Mouse (Mus musculus) activated CD4-positive, CD25-positive, alpha-beta regulatory T cell, adult 4 months (primary cell): ENCODE measurements around the gene Gm28845. TPM values are rescaled to one million over a fixed set of nuclear protein-coding genes. Genes with fewer than 3 reads are reported as not detected.
"Not testable (repeated sequence)": the region's sequence is repeated elsewhere in the genome, so short reads cannot be mapped to it uniquely, and the experiment has no call there.

ENCODE experiments used
- ATAC-seq: one replicate; pipeline ENCODE4 v1.8.0; 2017
- polyA plus RNA-seq, 2 experiments: library from polyadenylated mRNA; unstranded; fragments of 100-300 nt; shearing (Covaris generic); gene quantifications; one replicate each; pipeline ENCODE4 v1.2.1; 2017

Gene Gm28845
- polyA plus RNA-seq, 2 experiments from 2014 or later: not detected

DNA sequence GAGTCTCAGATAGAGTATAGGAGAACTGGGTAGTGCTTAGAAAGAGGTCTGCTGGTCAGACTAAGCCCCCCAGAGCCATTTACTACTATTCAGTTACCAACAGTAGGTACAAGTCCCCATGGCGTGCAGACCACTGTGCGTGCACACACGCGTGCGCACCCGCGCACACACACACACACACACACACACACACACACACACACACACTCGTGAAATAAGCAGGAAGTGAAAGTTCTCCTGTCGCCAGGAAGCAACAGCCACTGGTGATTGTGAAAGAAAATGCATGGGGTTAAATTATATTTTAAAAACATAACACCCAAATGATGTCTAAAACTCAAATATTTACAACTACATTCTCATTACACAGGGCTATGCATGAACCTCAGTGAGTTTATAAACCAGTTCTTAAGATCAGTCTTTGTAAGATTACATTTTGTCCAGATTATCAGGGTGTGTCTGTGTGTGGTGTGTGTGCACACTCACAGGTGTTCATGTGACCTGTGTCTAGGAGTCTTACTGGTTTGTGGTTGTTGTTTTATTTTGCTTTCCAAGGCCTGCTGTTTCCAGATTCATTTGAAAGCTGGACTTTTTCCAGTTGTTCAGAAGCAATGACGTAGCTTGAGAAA is 11.6 kb downstream of the Gm28845 start:
- ATAC-seq: no peak

DNA sequence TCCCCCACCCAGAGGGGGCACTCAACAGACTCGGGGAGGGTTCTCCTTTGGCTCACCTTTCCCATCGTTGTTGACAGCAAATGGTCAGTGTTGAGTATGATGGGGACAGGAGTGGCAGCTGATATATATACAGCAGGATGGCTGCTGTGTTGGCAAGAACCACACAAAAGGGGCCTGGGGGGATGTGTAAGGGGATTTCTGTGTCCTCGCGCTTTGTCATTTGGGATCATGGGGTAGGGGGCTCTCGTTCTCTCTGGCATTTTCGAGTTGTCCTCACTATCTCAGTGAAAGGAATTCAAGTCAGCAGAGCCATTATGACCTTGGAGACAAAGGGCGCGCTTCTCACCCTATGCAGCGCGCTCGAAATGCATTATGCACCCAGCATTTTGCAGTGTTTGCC is 16.1 kb downstream of the Gm28845 start, which contains the start of gene Cryga:
Gene Cryga, minus strand, starts transcription at position 101 of the 400 bp plus-strand sequence.
- no peak for ATAC-seq

DNA sequence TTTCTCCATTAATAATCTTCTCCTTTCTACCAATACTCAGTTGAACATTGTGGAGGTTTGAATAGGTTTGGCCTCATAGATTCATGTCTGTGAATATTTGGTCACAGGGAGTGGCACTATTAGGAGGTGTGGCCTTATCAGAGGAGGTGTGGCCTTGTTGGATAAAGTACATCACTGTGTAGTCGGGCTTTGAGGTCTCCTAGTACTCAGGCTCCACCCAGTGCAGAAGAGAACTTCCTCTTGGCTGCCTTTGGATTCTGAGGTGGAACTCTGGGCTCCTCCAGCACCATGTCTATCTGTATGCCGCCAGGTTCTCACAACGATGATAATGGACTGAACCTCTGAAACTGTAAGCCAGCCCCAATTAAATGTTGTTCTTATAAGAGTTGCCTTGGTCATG is 22.4 kb downstream of the Gm28845 start:
- no peak for ATAC-seq

DNA sequence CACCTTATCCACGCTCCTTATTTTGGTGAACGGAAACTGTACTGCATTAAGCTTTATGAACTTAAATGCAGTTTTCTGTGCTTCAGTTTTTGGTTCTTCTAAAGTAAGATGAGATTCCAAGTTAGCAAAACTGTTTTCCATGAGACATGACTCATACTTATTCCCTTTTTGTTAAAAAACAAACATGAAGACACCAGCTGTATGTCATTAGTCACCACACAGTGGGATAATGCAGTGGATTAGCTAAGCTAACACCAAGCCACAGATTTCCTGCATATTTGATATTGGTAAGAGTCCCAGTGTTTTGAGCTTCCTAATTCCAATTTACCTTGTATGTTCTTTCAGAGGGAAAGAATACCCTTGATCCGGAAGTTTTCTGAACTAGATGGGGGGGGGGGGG is 27.8 kb downstream of the Gm28845 start:
- ATAC-seq: no peak

DNA sequence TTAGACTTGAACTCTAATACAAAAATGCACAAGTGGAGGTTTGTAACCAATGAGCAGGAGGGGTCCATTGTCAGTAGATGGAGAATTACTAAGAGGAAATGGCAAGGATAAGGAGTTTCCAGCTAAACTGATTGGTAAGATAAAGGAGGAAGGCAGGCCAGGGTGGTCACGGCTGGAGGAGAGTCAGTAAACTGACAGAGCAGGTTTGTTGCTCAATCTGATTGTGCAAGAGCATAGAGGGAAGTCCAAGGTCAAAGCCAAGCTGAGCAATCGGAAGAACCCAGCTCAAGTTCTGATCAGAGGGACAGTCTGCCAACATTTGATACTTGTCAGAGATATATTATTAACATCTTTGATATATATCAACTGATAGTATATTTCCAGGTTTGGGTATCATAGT is 29.0 kb downstream of the Gm28845 start:
- ATAC-seq: no peak

DNA sequence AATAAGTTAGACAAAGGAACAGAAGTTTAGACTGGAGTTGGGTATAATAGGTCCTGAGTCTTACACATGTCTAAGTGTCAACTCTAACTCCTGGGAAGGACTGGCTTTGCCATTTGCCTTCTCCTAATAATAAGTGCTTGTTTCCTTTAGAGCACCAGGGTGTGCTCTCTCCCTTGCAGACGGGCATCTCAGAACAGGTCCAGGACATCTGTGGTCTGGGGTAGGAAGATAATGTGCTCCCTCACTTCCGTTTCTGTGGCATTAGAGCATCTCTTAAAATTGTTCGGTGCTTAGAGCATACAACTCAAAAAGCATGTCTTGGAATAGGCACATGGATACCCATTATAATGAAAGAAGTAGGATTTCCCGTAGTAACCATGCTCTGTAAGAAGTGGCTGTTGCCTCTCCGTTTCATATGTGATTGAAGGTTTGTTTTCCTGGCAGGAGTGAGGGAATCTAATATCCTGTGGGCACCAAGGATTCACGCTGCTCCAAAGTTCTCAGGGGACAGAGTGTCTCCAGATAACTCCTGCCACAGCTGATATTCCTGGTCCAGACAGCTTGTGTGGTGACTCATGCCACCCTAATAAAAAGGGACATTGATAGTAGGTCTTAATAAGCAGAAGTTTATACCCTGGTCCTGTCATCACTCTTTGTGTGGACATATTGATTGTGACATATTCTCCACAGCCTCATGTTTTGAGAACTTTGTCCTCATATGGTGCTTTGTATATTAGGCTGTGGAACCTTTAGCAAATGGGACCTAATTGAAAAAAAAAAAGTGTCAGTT is 30.6 kb downstream of the Gm28845 start:
- no peak for ATAC-seq

DNA sequence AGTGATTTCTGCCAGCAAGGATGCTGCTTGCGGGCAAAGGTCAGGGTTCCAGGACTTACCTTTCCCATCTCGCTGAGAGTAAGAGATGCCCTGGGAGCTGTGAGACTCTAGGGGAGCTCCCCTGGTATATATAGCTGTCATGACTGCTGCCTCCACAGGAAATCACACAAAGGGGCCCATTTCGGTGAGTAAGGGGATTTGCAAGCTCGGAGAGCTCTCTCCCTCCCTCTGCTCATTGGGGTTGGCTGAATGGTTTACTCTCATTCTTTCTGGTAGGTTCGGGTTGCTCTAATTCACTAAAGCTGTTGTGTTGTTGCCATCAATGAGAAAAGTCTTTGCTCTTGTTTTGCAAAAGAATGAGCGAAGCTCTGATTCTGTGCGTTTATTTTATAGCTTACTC is 37.2 kb downstream of the Gm28845 start, which contains the start of gene Crygb:
Gene Crygb, minus strand, starts transcription at position 101 of the 400 bp plus-strand sequence.
- no peak for ATAC-seq

DNA sequence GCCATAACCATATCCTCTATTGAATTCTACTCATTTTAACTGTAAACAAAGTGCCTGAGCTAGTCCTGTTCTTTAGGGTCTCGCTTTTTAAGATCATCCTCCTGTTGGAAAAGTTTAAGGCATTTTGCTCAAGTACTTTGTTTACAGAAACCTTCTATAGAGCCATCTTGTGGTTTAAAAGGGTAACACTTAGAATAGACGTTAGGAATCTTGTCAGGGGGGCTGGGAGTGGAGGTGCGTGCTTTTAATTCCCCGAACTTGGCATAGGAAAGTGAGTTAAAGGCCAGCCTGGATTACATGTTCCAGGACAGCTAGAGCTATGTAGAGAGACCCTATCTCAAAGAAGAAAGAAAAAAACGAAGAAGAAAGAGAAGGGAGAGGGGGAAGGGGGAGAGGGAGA is 43.8 kb downstream of the Gm28845 start:
- no peak for ATAC-seq

DNA sequence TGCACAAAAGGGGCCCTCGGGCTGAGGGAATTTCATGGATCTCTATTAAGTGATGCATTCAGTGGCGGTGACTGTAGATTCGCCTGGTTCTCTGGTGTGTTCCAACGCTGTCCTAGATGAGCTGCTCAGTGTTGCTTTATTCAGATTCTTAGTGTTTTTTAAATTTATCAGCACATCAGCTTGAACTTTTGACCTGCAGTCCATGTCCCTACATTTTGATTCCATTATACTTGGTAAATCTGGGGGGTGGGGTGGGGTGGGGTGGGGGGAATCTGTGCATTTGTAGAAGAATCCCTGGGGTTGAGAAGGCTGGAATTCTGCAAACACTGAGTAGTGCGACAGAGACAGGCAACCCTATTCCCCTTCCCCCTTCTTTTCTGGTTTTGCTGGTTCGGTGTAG is 45.8 kb downstream of the Gm28845 start, which contains the start of gene Crygc:
Gene Crygc, minus strand, starts transcription at position 101 of the 400 bp plus-strand sequence.
- ATAC-seq: no peak

DNA sequence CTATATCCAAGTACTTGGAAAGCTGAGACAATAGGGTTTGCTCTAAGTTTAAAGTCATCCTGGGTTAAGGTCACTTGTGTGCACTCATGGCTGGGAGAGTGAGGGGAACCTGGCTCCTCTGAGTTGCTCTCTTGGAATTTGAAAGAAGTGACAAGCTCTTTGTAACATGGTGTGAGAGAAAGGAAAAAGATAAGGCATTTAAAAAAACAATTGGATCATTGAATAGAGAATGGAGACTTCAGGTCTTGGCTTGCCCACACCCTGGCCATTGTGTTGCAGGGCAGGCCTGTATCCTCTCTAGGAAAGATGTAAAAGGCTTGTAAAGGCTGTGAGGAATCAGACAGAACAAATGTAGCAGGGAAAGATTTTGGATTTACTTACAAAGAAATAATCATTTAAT is 51.5 kb downstream of the Gm28845 start:
- no peak for ATAC-seq

DNA sequence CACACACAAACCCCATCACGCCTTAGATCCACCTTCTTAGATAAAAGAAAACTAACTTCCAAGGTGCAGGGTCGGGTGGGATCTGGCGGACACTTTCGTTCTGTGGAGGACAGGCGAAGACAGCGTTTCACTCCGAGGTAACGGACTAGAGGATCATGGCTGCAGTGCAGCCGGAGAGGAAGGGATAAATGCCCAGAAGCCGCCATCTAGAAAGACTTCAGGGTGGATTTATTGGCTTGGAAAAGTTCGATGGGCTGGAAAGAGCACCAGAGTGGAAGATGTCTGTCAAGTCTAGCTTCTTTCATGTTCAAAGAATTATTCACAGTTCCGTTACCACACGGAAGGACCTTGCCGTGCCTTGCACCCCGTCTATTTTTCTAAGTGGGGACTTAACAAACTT is 55.2 kb downstream of the Gm28845 start:
- ATAC-seq: no peak

DNA sequence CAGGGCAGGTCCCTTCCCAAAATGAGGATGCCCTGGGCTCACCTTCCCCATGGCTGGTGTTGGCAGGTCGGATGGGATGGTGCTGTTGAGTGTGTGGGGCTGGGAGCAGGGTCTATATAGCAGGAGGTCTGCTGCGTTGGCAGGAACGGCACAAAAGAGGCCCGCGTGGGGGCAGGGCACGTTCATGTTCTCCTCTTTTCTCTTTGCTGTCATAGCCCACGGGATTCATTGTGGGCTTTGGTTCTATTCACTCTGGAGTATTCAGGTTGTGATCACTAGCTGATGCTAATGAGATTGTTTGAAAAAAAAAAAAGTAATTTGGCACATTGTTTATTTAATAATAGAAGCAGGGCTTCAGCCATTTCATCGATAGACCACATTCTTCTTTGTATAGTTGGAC is 56.0 kb downstream of the Gm28845 start, which contains the start of gene Crygd:
Gene Crygd, minus strand, starts transcription at position 101 of the 400 bp plus-strand sequence.
- no peak for ATAC-seq

DNA sequence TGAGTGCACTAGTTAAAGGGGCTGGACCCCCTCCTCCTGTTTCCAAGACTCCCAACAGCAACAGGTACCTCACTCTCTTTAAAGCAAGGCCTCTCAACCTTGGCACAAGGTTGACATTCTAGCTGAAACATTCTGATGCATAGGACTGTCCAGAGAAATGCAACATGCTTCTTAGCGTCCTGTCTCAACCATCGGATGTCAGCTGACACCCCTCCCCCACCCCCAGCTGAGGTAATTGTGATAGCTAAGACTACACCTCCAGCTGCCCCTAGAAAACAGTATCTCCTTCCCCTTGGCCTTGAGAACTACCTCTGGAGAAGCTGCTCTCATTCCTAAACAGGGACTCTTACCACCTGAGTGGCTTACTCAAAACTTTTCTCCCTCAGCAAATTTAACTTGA is 67.2 kb downstream of the Gm28845 start:
- no peak for ATAC-seq

DNA sequence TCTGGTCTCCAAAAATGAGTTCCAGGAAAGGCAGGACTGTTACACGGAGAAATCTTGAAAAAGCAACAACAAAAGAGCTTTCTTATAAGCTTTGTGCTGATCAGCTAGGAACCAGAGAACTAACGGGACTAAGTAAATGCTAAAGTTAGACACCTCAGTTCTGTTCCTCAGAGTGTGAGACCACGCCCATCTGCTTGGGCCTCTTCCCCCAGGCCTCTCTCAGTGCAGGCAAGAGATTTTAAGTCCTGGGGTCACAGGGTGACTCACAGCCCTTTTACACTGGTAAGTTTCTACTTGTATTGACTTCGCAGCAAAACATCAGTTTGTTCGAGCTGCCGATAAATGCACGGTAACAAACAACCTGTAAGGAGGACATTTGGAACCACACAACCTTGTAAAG is 67.7 kb downstream of the Gm28845 start:
- no peak for ATAC-seq

DNA sequence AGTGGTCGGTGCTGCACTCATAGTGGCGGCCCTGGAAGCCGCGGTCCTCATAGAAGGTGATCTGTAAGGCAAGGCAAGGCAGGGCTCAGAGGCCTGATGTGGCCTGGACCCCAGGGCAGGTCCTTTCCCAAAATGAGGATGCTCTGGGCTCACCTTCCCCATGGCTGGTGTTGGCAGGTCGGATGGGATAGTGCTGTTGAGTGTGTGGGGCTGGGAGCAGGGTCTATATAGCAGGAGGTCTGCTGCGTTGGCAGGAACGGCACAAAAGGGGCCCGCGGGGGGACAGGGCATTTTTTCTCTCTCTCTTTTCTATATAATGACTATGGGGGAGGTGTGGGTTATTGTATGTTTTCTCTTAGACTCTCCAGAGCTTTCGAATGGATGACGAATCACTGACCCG is 68.4 kb downstream of the Gm28845 start, which contains the start of gene Cryge:
Gene Cryge, minus strand, starts transcription at position 198 of the 400 bp plus-strand sequence.
- not testable (repeated sequence) for ATAC-seq

Other genes starting within 250 kb of the Gm28845 start
- gene Plekhm3, start 162.7 kb downstream of the Gm28845 start, polyA plus RNA-seq: 10 to 100 TPM in 1 of 2 experiments, 1 to 10 TPM in 1; 6.3 to 11.3 TPM
- gene Akr1cl, start 86.8 kb downstream of the Gm28845 start, polyA plus RNA-seq: under 1 TPM in 1 of 2 experiments, not detected in 1; 0.58 TPM
- gene Cryge, start 68.4 kb downstream of the Gm28845 start, polyA plus RNA-seq: not detected
- gene Crygd, start 56.1 kb downstream of the Gm28845 start, polyA plus RNA-seq: not detected
- gene Crygc, start 45.9 kb downstream of the Gm28845 start, polyA plus RNA-seq: not detected
- gene Crygb, start 37.3 kb downstream of the Gm28845 start, polyA plus RNA-seq: not detected
- not detected for gene Cryga, start 16.2 kb downstream of the Gm28845 start, polyA plus RNA-seq
- not detected for gene D630023F18Rik, start 3.7 kb upstream of the Gm28845 start, polyA plus RNA-seq
- 10 to 100 TPM in 1 of 2 experiments, 1 to 10 TPM in 1; 7.0 to 13.7 TPM for gene Idh1, start 66.9 kb upstream of the Gm28845 start, polyA plus RNA-seq
- 10 to 100 TPM; 11.5 to 13.6 TPM for gene Pikfyve, start 67.1 kb upstream of the Gm28845 start, polyA plus RNA-seq
- not detected for gene Pth2r, start 162.5 kb upstream of the Gm28845 start, polyA plus RNA-seq